Comparison of ENCODE assay signal across 11 mouse cellular contexts in the genomic region with DNA sequence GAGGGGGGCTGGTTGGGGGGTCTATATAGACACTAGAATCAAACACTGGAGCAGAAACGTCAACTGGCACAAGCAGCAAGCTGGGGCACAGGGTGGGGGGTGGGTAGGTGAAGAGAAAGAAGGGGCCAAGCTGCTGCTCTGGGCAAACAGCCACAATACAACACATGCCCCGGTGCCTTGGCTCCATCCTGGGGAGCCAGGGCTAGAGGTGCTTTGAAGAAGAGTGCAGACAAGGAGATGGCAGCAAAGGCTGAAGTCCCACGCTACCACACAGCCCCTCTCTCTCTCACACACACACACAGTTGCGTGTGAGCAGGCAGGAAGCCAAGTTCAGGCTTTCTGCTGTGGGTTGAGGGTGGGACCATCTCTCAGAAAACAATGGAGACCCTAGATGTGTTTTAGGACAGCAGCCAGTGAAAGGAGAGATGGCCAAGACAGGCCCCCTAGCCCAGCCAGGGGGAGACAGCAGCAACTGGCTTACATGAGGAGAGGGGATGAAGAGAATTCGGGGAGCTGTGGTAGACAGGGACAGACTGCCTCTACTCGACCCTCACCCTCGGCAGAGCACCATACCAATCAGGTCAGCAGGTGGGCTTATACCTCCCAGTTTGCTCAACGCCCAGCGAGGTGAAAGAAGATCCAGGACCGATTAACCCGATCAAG. TPM values are rescaled to one million over a fixed set of nuclear protein-coding genes. Genes with fewer than 3 reads are reported as not detected.
DNase-seq lines count a peak whose midpoint lies in the region; ATAC-seq and TF ChIP-seq lines count a peak whose summit lies in the region.
"Had no signal": no experiment of that assay in that cellular context is flagged by ENCODE, and none has a peak within 500 bp of the region (broad histone marks: within the 10 kb centered on the region; RNA-seq: fewer than 3 reads in every experiment).

No protein-coding gene starts in this region.

- no peak overlapping the region for H3K9ac ChIP-seq in hindbrain, embryonic 12.5 days
- H3K9ac ChIP-seq in hindbrain, embryonic 11.5 days (ENCODE audit: low read depth, low read length): no peak overlapping the region
- H3K9ac ChIP-seq in stomach, embryonic 14.5 days (replicated peaks; ENCODE audit: low read depth, low read length): no peak overlapping the region
- no peak overlapping the region for H3K9ac ChIP-seq in stomach, postnatal 0 days (ENCODE audit: low read length)
- H3K9ac ChIP-seq in forebrain, postnatal 0 days: no peak overlapping the region
- no peak overlapping the region for H3K9ac ChIP-seq in stomach, embryonic 16.5 days (ENCODE audit: low read length)
- H3K9ac ChIP-seq: liver, embryonic 14.5 days had no signal

- WGBS in hindbrain, embryonic 12.5 days: 83% methylated on average over 11 of the region's 11 CpGs
- 77% methylated on average over 11 of the region's 11 CpGs for WGBS in hindbrain, embryonic 11.5 days
- 64% methylated on average over 11 of the region's 11 CpGs for WGBS in stomach, embryonic 14.5 days
- 60% methylated on average over 11 of the region's 11 CpGs for WGBS in stomach, postnatal 0 days
- 47% methylated on average over 11 of the region's 11 CpGs for WGBS in forebrain, postnatal 0 days
- 60% methylated on average over 11 of the region's 11 CpGs for WGBS in stomach, embryonic 16.5 days

- no peaks in the 10 kb centered on the region for H3K4me1 ChIP-seq in hindbrain, embryonic 12.5 days
- H3K4me1 ChIP-seq in hindbrain, embryonic 11.5 days (replicated peaks; ENCODE audit: control insufficient read depth, insufficient read depth, low read length): no peaks in the 10 kb centered on the region
- peaks cover 5% of the 10 kb centered on the region; the same call in 1 of the 2 replicates for H3K4me1 ChIP-seq in stomach, embryonic 14.5 days (ENCODE audit: control insufficient read depth, insufficient read depth, low read length)
- no peaks in the 10 kb centered on the region for H3K4me1 ChIP-seq in stomach, postnatal 0 days (replicated peaks; ENCODE audit: control insufficient read depth, insufficient read depth)
- H3K4me1 ChIP-seq in forebrain, postnatal 0 days (ENCODE audit: insufficient read depth): no peaks in the 10 kb centered on the region
- H3K4me1 ChIP-seq in stomach, embryonic 16.5 days (ENCODE audit: control insufficient read depth, insufficient read depth, low read length): 0 out of 2 replicates have a peak, but pooled peaks cover 13% of the 10 kb centered on the region

- no peak for ATAC-seq in hindbrain, embryonic 12.5 days (ENCODE audit: low FRiP score)
- no peak for ATAC-seq in hindbrain, embryonic 11.5 days (ENCODE audit: low FRiP score)
- ATAC-seq in stomach, embryonic 14.5 days (ENCODE audit: insufficient number of reproducible peaks, insufficient read depth, low FRiP score, low read depth): 0 out of 2 replicates have a peak, but pooled peaks have one; percentile 51
- ATAC-seq in stomach, postnatal 0 days (ENCODE audit: low FRiP score, low TSS enrichment): no peak
- ATAC-seq in forebrain, postnatal 0 days: peak; percentile 51
- ATAC-seq in stomach, embryonic 16.5 days (ENCODE audit: insufficient read depth, low FRiP score): no peak

- no peak for TF ChIP-seq CTCF in stomach, postnatal 0 days (IDR thresholded peaks at IDR 0.05; ENCODE audit: low read depth)
- TF ChIP-seq CTCF in forebrain, postnatal 0 days (IDR thresholded peaks at IDR 0.05; ENCODE audit: low read depth): no peak

- no peaks in the 10 kb centered on the region for H3K27me3 ChIP-seq in hindbrain, embryonic 12.5 days
- no peaks in the 10 kb centered on the region for H3K27me3 ChIP-seq in hindbrain, embryonic 11.5 days (ENCODE audit: control insufficient read depth, insufficient read depth, low read length)
- H3K27me3 ChIP-seq in stomach, embryonic 14.5 days (ENCODE audit: control insufficient read depth, insufficient read depth, low read length): no peaks in the 10 kb centered on the region
- no peaks in the 10 kb centered on the region for H3K27me3 ChIP-seq in stomach, postnatal 0 days (ENCODE audit: control insufficient read depth, insufficient read depth, low read length)
- no peaks in the 10 kb centered on the region for H3K27me3 ChIP-seq in forebrain, postnatal 0 days (ENCODE audit: insufficient read depth, low read length)
- no peaks in the 10 kb centered on the region for H3K27me3 ChIP-seq in stomach, embryonic 16.5 days (ENCODE audit: control insufficient read depth, insufficient read depth, low read length)

- peaks cover 67% of the 10 kb centered on the region for H3K36me3 ChIP-seq in hindbrain, embryonic 12.5 days
- H3K36me3 ChIP-seq in hindbrain, embryonic 11.5 days (ENCODE audit: control insufficient read depth, insufficient read depth, low read length): no peaks in the 10 kb centered on the region; the same call in none of the 2 replicates
- H3K36me3 ChIP-seq in stomach, embryonic 14.5 days (ENCODE audit: control insufficient read depth, insufficient read depth, low read length): peaks cover 67% of the 10 kb centered on the region
- H3K36me3 ChIP-seq in stomach, postnatal 0 days (ENCODE audit: control insufficient read depth, insufficient read depth, low read length): peaks cover 25% of the 10 kb centered on the region
- peaks cover 62% of the 10 kb centered on the region for H3K36me3 ChIP-seq in forebrain, postnatal 0 days (ENCODE audit: insufficient read depth)
- peaks cover 3% of the 10 kb centered on the region; the same call in 1 of the 2 replicates for H3K36me3 ChIP-seq in stomach, embryonic 16.5 days (ENCODE audit: control insufficient read depth, insufficient read depth, low read length)

- H3K9me3 ChIP-seq in hindbrain, embryonic 12.5 days (replicated peaks): no peaks in the 10 kb centered on the region
- no peaks in the 10 kb centered on the region for H3K9me3 ChIP-seq in hindbrain, embryonic 11.5 days (ENCODE audit: control insufficient read depth, low read length)
- no peaks in the 10 kb centered on the region for H3K9me3 ChIP-seq in stomach, embryonic 14.5 days (ENCODE audit: control insufficient read depth, low read depth, low read length)
- no peaks in the 10 kb centered on the region for H3K9me3 ChIP-seq in stomach, postnatal 0 days (ENCODE audit: control insufficient read depth, low read length)
- H3K9me3 ChIP-seq in forebrain, postnatal 0 days (ENCODE audit: low read length): no peaks in the 10 kb centered on the region
- no peaks in the 10 kb centered on the region for H3K9me3 ChIP-seq in stomach, embryonic 16.5 days (replicated peaks; ENCODE audit: control insufficient read depth, low read length)

- no peak for DNase-seq in hindbrain, embryonic 11.5 days (ENCODE audit: low spot score)
- DNase-seq in stomach, postnatal 0 days (ENCODE audit: low spot score): no peak
- peak; percentile 54 for DNase-seq in forebrain, postnatal 0 days
- no peak for DNase-seq in spleen, postnatal 36 days (ENCODE audit: low spot score in 2 of 2)
- DNase-seq: adrenal gland, postnatal 25 days; spleen, adult 18-20 months had no signal

- no peak overlapping the region for H3K4me3 ChIP-seq in hindbrain, embryonic 12.5 days
- no peak overlapping the region for H3K4me3 ChIP-seq in hindbrain, embryonic 11.5 days (ENCODE audit: low read depth, low read length)
- no peak overlapping the region for H3K4me3 ChIP-seq in stomach, embryonic 14.5 days (ENCODE audit: low read depth, low read length)
- no peak overlapping the region for H3K4me3 ChIP-seq in stomach, postnatal 0 days (ENCODE audit: low read depth, low read length)
- no peak overlapping the region for H3K4me3 ChIP-seq in forebrain, postnatal 0 days (ENCODE audit: low read depth, low read length)
- no peak overlapping the region for H3K4me3 ChIP-seq in stomach, embryonic 16.5 days (replicated peaks; ENCODE audit: low read length)

- H3K4me2 ChIP-seq in hindbrain, embryonic 12.5 days (replicated peaks): no peak overlapping the region
- no peak overlapping the region for H3K4me2 ChIP-seq in hindbrain, embryonic 11.5 days (replicated peaks; ENCODE audit: low read depth, low read length)
- no peak overlapping the region for H3K4me2 ChIP-seq in stomach, embryonic 14.5 days (replicated peaks; ENCODE audit: low read depth, low read length)
- no peak overlapping the region for H3K4me2 ChIP-seq in stomach, postnatal 0 days (replicated peaks; ENCODE audit: low read depth)
- H3K4me2 ChIP-seq in forebrain, postnatal 0 days (ENCODE audit: low read depth): no peak overlapping the region
- H3K4me2 ChIP-seq in stomach, embryonic 16.5 days (ENCODE audit: low read depth, low read length): no peak overlapping the region

- TF ChIP-seq EP300 in stomach, postnatal 0 days (optimal IDR thresholded peaks at IDR 0.05): no peak

- 0 out of 2 replicates have a peak overlapping the region, but pooled peaks have one; percentile 35 for H3K27ac ChIP-seq in hindbrain, embryonic 12.5 days
- H3K27ac ChIP-seq in hindbrain, embryonic 11.5 days (ENCODE audit: low read depth, low read length): no peak overlapping the region
- H3K27ac ChIP-seq in stomach, embryonic 14.5 days (ENCODE audit: low read length): peak overlapping the region; percentile 7; the same call in 1 of the 2 replicates
- no peak overlapping the region; the same call in 1 of the 2 replicates for H3K27ac ChIP-seq in stomach, postnatal 0 days (replicated peaks)
- H3K27ac ChIP-seq in forebrain, postnatal 0 days (ENCODE audit: low read depth, low read length): peak overlapping the region; percentile 59
- H3K27ac ChIP-seq in stomach, embryonic 16.5 days (ENCODE audit: low read length): 0 out of 2 replicates have a peak overlapping the region, but pooled peaks have one; percentile 11
- H3K27ac ChIP-seq: liver, embryonic 14.5 days had no signal

RNA-seq across cellular contexts. Expression of a gene that starts 16.7 kb away (rescaled TPM):
- 21.8 and 22.7 TPM in 2 replicates for polyA plus RNA-seq in hindbrain, embryonic 12.5 days (2016; fragmentation: Nextera tagmentation; extraction: Ambion mirVana)
- 8.0 and 11.8 TPM in 2 replicates for polyA plus RNA-seq in hindbrain, embryonic 11.5 days (2014; fragmentation: Nextera tagmentation; extraction: Ambion mirVana)
- polyA plus RNA-seq in stomach, embryonic 14.5 days (2014; fragmentation: Nextera tagmentation; extraction: Ambion mirVana): 42.6 and 48.5 TPM in 2 replicates
- polyA plus RNA-seq in stomach, postnatal 0 days (2015; fragmentation: Nextera tagmentation; extraction: Ambion mirVana): 11.9 and 15.5 TPM in 2 replicates
- total RNA-seq in forebrain, postnatal 0 days (2014; rRNA removed): 7.0 and 8.4 TPM in 2 replicates
- polyA plus RNA-seq in forebrain, postnatal 0 days (2015; fragmentation: Nextera tagmentation; extraction: Ambion mirVana): 2.8 and 5.0 TPM in 2 replicates
- 41.2 and 43.0 TPM in 2 replicates for polyA plus RNA-seq in stomach, embryonic 16.5 days (2015; fragmentation: Nextera tagmentation; extraction: Ambion mirVana)
- total RNA-seq: granulocyte monocyte progenitor cell, adult 5-6 weeks had no signal

RNA-seq across cellular contexts. Expression of a gene that starts 19.1 kb away (rescaled TPM):
- 28.1 and 29.2 TPM in 2 replicates for polyA plus RNA-seq in hindbrain, embryonic 12.5 days (2016; fragmentation: Nextera tagmentation; extraction: Ambion mirVana)
- 10.1 and 11.9 TPM in 2 replicates for polyA plus RNA-seq in hindbrain, embryonic 11.5 days (2014; fragmentation: Nextera tagmentation; extraction: Ambion mirVana)
- 15.2 and 16.7 TPM in 2 replicates for polyA plus RNA-seq in stomach, embryonic 14.5 days (2014; fragmentation: Nextera tagmentation; extraction: Ambion mirVana)
- polyA plus RNA-seq in stomach, postnatal 0 days (2015; fragmentation: Nextera tagmentation; extraction: Ambion mirVana): 28.5 and 29.0 TPM in 2 replicates
- total RNA-seq in forebrain, postnatal 0 days (2014; rRNA removed): 90.6 and 110 TPM in 2 replicates
- 76.5 and 95.6 TPM in 2 replicates for polyA plus RNA-seq in forebrain, postnatal 0 days (2015; fragmentation: Nextera tagmentation; extraction: Ambion mirVana)
- 29.2 and 35.0 TPM in 2 replicates for polyA plus RNA-seq in stomach, embryonic 16.5 days (2015; fragmentation: Nextera tagmentation; extraction: Ambion mirVana)

RNA-seq across cellular contexts. Expression of a gene that starts 27.3 kb away (rescaled TPM):
- polyA plus RNA-seq in hindbrain, embryonic 12.5 days (2016; fragmentation: Nextera tagmentation; extraction: Ambion mirVana): 0.42 TPM in 1 of 2 replicates, not detected in the other
- polyA plus RNA-seq in hindbrain, embryonic 11.5 days (2014; fragmentation: Nextera tagmentation; extraction: Ambion mirVana): 0.31 TPM in 1 of 2 replicates, not detected in the other
- polyA plus RNA-seq in stomach, embryonic 14.5 days (2014; fragmentation: Nextera tagmentation; extraction: Ambion mirVana): 12.4 and 13.1 TPM in 2 replicates
- polyA plus RNA-seq in stomach, postnatal 0 days (2015; fragmentation: Nextera tagmentation; extraction: Ambion mirVana): 30.6 and 39.5 TPM in 2 replicates
- 11.4 and 12.2 TPM in 2 replicates for total RNA-seq in forebrain, postnatal 0 days (2014; rRNA removed)
- polyA plus RNA-seq in forebrain, postnatal 0 days (2015; fragmentation: Nextera tagmentation; extraction: Ambion mirVana): 8.1 and 10.3 TPM in 2 replicates
- polyA plus RNA-seq in stomach, embryonic 16.5 days (2015; fragmentation: Nextera tagmentation; extraction: Ambion mirVana): 18.5 and 21.2 TPM in 2 replicates
- total RNA-seq: granulocyte monocyte progenitor cell, adult 5-6 weeks had no signal

RNA-seq across cellular contexts. Expression of a gene that starts 33.4 kb away (rescaled TPM):
- 0.09 TPM in 1 of 2 replicates, not detected in the other for polyA plus RNA-seq in hindbrain, embryonic 12.5 days (2016; fragmentation: Nextera tagmentation; extraction: Ambion mirVana)
- 0.13 and 0.17 TPM in 2 replicates for polyA plus RNA-seq in hindbrain, embryonic 11.5 days (2014; fragmentation: Nextera tagmentation; extraction: Ambion mirVana)
- polyA plus RNA-seq in stomach, embryonic 14.5 days (2014; fragmentation: Nextera tagmentation; extraction: Ambion mirVana): 2.1 and 2.2 TPM in 2 replicates
- polyA plus RNA-seq in stomach, postnatal 0 days (2015; fragmentation: Nextera tagmentation; extraction: Ambion mirVana): 5.9 and 6.0 TPM in 2 replicates
- total RNA-seq in forebrain, postnatal 0 days (2014; rRNA removed): 0.10 TPM in 1 of 2 replicates, not detected in the other
- 0.12 TPM in 1 of 2 replicates, not detected in the other for polyA plus RNA-seq in forebrain, postnatal 0 days (2015; fragmentation: Nextera tagmentation; extraction: Ambion mirVana)
- polyA plus RNA-seq in stomach, embryonic 16.5 days (2015; fragmentation: Nextera tagmentation; extraction: Ambion mirVana): 5.4 and 6.2 TPM in 2 replicates

RNA-seq across cellular contexts. Expression of a gene that starts 43.3 kb away (rescaled TPM):
- 94.0 and 97.1 TPM in 2 replicates for polyA plus RNA-seq in hindbrain, embryonic 12.5 days (2016; fragmentation: Nextera tagmentation; extraction: Ambion mirVana)
- 85.0 and 103 TPM in 2 replicates for polyA plus RNA-seq in hindbrain, embryonic 11.5 days (2014; fragmentation: Nextera tagmentation; extraction: Ambion mirVana)
- 129 and 134 TPM in 2 replicates for polyA plus RNA-seq in stomach, embryonic 14.5 days (2014; fragmentation: Nextera tagmentation; extraction: Ambion mirVana)
- polyA plus RNA-seq in stomach, postnatal 0 days (2015; fragmentation: Nextera tagmentation; extraction: Ambion mirVana): 46.5 and 48.4 TPM in 2 replicates
- total RNA-seq in forebrain, postnatal 0 days (2014; rRNA removed): 187 and 194 TPM in 2 replicates
- 69.7 and 72.8 TPM in 2 replicates for polyA plus RNA-seq in forebrain, postnatal 0 days (2015; fragmentation: Nextera tagmentation; extraction: Ambion mirVana)
- polyA plus RNA-seq in stomach, embryonic 16.5 days (2015; fragmentation: Nextera tagmentation; extraction: Ambion mirVana): 108 and 122 TPM in 2 replicates

Comparison
In these comparisons a context has a peak if more than half of its experiments do, and no peak if none do; other contexts are left out.
1. ATAC-seq: peak in stomach, embryonic 14.5 days (single experiment) and forebrain, postnatal 0 days (single experiment); none in hindbrain, embryonic 12.5 days (single experiment), hindbrain, embryonic 11.5 days (single experiment), stomach, postnatal 0 days (single experiment) and stomach, embryonic 16.5 days (single experiment).
2. H3K27ac ChIP-seq: peak in hindbrain, embryonic 12.5 days (single experiment), stomach, embryonic 14.5 days (single experiment), forebrain, postnatal 0 days (single experiment) and stomach, embryonic 16.5 days (single experiment); none in hindbrain, embryonic 11.5 days (single experiment) and stomach, postnatal 0 days (single experiment).